Mouse (Mus musculus) ES-E14 (cell line): ENCODE data around the gene Ascc3.
A peak's percentile ranks its signal among the peaks of the same experiment; 100 is the strongest.

Experiments used
- CHD2 ChIP-seq: IDR thresholded peaks from 2 replicates; pipeline ENCODE4 v1.6.1; 2014; ENCODE audit warnings: mild to moderate bottlenecking, low read depth, low read length, inconsistent platforms
- HCFC1 ChIP-seq: IDR thresholded peaks from 2 replicates; pipeline ENCODE4 v1.6.1; 2012; ENCODE audit warnings: low read length, inconsistent platforms, borderline replicate concordance; ENCODE audit not compliant: insufficient read depth
- ZC3H11A ChIP-seq: IDR thresholded peaks from 2 replicates; pipeline ENCODE4 v1.6.1; 2012; ENCODE audit warnings: low read depth, mild to moderate bottlenecking, inconsistent platforms, low read length, borderline replicate concordance

GRCm38 (mm10) chr10:50894170-50894991, 301.9 kb downstream of the Ascc3 start, which contains the start of gene Sim1:
- TF ChIP-seq CHD2 (peak; percentile 81; the same call in 1 of the 2 replicates), HCFC1 (no peak), ZC3H11A (no peak)
